Mouse (Mus musculus) CD4-positive, CD25-positive, alpha-beta regulatory T cell, adult 4 months (primary cell): ENCODE data around the gene Ppip5k2. TPM values are rescaled to one million over a fixed set of nuclear protein-coding genes. Genes with fewer than 3 reads are reported as not detected.
"Not testable (repeated sequence)": the region's sequence is repeated elsewhere in the genome, so short reads cannot be mapped to it uniquely, and the experiment has no call there.

Experiments
- ATAC-seq: one replicate; pipeline ENCODE4 v1.8.0; 2017
- polyA plus RNA-seq, 2 experiments: library from polyadenylated mRNA; unstranded; fragments of 100-300 nt; shearing (Covaris generic); gene quantifications; one replicate each; pipeline ENCODE4 v1.2.1; 2017

Ppip5k2 gene
- 10 to 100 TPM; 27.8 to 33.8 TPM for polyA plus RNA-seq

- peak; percentile 89 for ATAC-seq
These were observed at the start of gene Ppip5k2, which contains the start of gene Gin1 for GRCm38 (mm10) chr1:97769904-97770753. Gene Ppip5k2 (minus strand): TSS chr1:97770411. Gene Gin1 (plus strand): TSS chr1:97770172.

GRCm38 (mm10) chr1:97809255-97809912, 39.2 kb upstream of the Ppip5k2 start:
- peak; percentile 70 for ATAC-seq

GRCm38 (mm10) chr1:97804520-97804919, 34.3 kb upstream of the Ppip5k2 start:
- ATAC-seq, result no peak

GRCm38 (mm10) chr1:97802207-97802902, 32.1 kb upstream of the Ppip5k2 start:
- ATAC-seq, result peak; percentile 45

GRCm38 (mm10) chr1:97795936-97796335, 25.7 kb upstream of the Ppip5k2 start:
- ATAC-seq, result no peak

- ATAC-seq, result no peak
These were observed 23.9 kb upstream of the Ppip5k2 start for GRCm38 (mm10) chr1:97794110-97794509.

- ATAC-seq, result no peak
These were observed 18.3 kb upstream of the Ppip5k2 start for GRCm38 (mm10) chr1:97788490-97788889.

GRCm38 (mm10) chr1:97787674-97788073, 17.5 kb upstream of the Ppip5k2 start:
- ATAC-seq, result no peak

- ATAC-seq, result no peak
These were observed 15.6 kb upstream of the Ppip5k2 start for GRCm38 (mm10) chr1:97785685-97786393.

GRCm38 (mm10) chr1:97784928-97785327, 14.7 kb upstream of the Ppip5k2 start:
- no peak for ATAC-seq

- no peak for ATAC-seq
These were observed 11.5 kb upstream of the Ppip5k2 start for GRCm38 (mm10) chr1:97781674-97782073.

- no peak for ATAC-seq
These were observed 3.8 kb upstream of the Ppip5k2 start for GRCm38 (mm10) chr1:97773973-97774372.

- ATAC-seq, result no peak
These were observed 3.2 kb upstream of the Ppip5k2 start for GRCm38 (mm10) chr1:97773362-97773761.

GRCm38 (mm10) chr1:97771727-97772126, 1.5 kb upstream of the Ppip5k2 start:
- no peak for ATAC-seq

GRCm38 (mm10) chr1:97771118-97771517, 907 bp upstream of the Ppip5k2 start:
- no peak for ATAC-seq

GRCm38 (mm10) chr1:97769294-97769903, 812 bp downstream of the Ppip5k2 start:
- peak; percentile 5 for ATAC-seq

GRCm38 (mm10) chr1:97768906-97769293, 1.3 kb downstream of the Ppip5k2 start:
- ATAC-seq, result peak; percentile 30

- ATAC-seq, result no peak
These were observed 2.1 kb downstream of the Ppip5k2 start for GRCm38 (mm10) chr1:97768089-97768488.

GRCm38 (mm10) chr1:97765712-97766111, 4.5 kb downstream of the Ppip5k2 start:
- ATAC-seq, result not testable (repeated sequence)

GRCm38 (mm10) chr1:97761477-97761876, 8.7 kb downstream of the Ppip5k2 start:
- ATAC-seq, result no peak

GRCm38 (mm10) chr1:97760598-97760997, 9.6 kb downstream of the Ppip5k2 start:
- ATAC-seq, result no peak

- ATAC-seq, result no peak
These were observed 10.4 kb downstream of the Ppip5k2 start for GRCm38 (mm10) chr1:97759841-97760240.
